Comparison of ENCODE assay signal across 8 mouse cellular contexts in the genomic region with DNA sequence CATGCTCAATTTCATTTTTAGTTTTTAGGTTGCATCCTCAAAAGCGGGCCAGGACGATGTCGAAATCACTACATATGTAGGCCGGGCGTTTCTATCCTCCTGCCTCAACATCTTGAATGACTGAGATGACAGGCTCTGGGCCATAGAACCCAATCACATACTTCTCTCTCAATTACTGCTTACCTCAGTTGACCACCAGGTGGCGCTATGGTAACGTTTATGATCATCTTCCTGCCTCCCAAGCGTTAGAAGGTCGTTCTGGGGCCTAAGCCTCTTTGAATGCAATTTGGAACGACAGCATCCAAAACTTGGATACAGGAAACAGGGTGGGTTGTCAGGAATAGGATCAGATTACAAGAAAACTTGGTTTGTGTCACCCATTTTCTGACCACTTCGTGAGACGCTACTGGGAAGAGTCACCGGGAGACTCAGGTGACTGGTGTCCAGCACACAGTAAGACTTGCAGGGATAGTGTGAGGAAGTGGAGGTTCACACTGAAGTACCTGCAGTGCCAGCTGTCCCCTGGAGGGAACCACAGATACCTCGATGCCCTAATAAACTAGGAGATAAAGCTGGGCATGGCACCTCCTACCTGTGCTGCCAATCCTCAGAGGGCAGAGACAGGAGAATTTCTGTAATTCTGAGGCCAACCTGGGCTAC. TPM values are rescaled to one million over a fixed set of nuclear protein-coding genes. Genes with fewer than 3 reads are reported as not detected.
A peak's percentile ranks its signal among the peaks of the same experiment; 100 is the strongest.
DNase-seq lines count a peak whose midpoint lies in the region; ATAC-seq and TF ChIP-seq lines count a peak whose summit lies in the region.

No protein-coding gene starts in this region.

- H3K4me1 ChIP-seq in forebrain, embryonic 15.5 days: peaks cover 31% of the 10 kb centered on the region
- no peaks in the 10 kb centered on the region for H3K4me1 ChIP-seq in lung, postnatal 0 days (ENCODE audit: insufficient read depth, low read depth, low read length)

- H3K27me3 ChIP-seq in forebrain, embryonic 15.5 days: no peaks in the 10 kb centered on the region
- no peaks in the 10 kb centered on the region for H3K27me3 ChIP-seq in lung, postnatal 0 days (replicated peaks; ENCODE audit: insufficient read depth, low read length)

- no peak overlapping the region for H3K4me3 ChIP-seq in forebrain, embryonic 15.5 days
- H3K4me3 ChIP-seq in lung, postnatal 0 days (ENCODE audit: low read depth, low read length): no peak overlapping the region

- peak; percentile 95 for DNase-seq in NIH3T3 (ENCODE audit: low read depth)
- DNase-seq in cerebellum, adult 11 months: peak; percentile 88
- peak; percentile 87 to 95 for DNase-seq in layer of hippocampus, adult 8-10 months (ENCODE audit: low spot score in 2 of 2)
- peak; percentile 85 for DNase-seq in lung, postnatal 0 days (ENCODE audit: low spot score)
- peak; percentile 98 for DNase-seq in retina, embryonic 14.5 days (ENCODE audit: low spot score)
- peak; percentile 60 to 84 for DNase-seq in urinary bladder, postnatal 4 days (ENCODE audit: low spot score in 2 of 2)

- no peak overlapping the region for H3K4me2 ChIP-seq in forebrain, embryonic 15.5 days (replicated peaks)
- no peak overlapping the region for H3K4me2 ChIP-seq in lung, postnatal 0 days (replicated peaks; ENCODE audit: low read depth, low read length)

- H3K36me3 ChIP-seq in forebrain, embryonic 15.5 days: no peaks in the 10 kb centered on the region
- H3K36me3 ChIP-seq in lung, postnatal 0 days (ENCODE audit: insufficient read depth, low read length): no peaks in the 10 kb centered on the region

- peak; percentile 70 for ATAC-seq in forebrain, embryonic 15.5 days (replicated peaks)
- ATAC-seq in hematopoietic stem cell, adult 5-6 weeks (replicated peaks in 1 of 2; ENCODE audit: insufficient read depth in 1 of 2, low FRiP score in 2 of 2, low TSS enrichment in 1 of 2, low read depth in 1 of 2, poor library complexity in 2 of 2, severe bottlenecking in 2 of 2): peak; percentile 78 to 80
- peak; percentile 74 for ATAC-seq in lung, postnatal 0 days

- peak; percentile 94 for TF ChIP-seq CTCF in lung, postnatal 0 days (IDR thresholded peaks at IDR 0.05)

- peak overlapping the region; percentile 77 for H3K27ac ChIP-seq in forebrain, embryonic 15.5 days (replicated peaks)
- no peak overlapping the region for H3K27ac ChIP-seq in lung, postnatal 0 days (ENCODE audit: low read length)

- no peak overlapping the region for H3K9ac ChIP-seq in forebrain, embryonic 15.5 days (replicated peaks)
- no peak overlapping the region for H3K9ac ChIP-seq in lung, postnatal 0 days (replicated peaks; ENCODE audit: low read depth)

- no peaks in the 10 kb centered on the region for H3K9me3 ChIP-seq in forebrain, embryonic 15.5 days
- no peaks in the 10 kb centered on the region for H3K9me3 ChIP-seq in lung, postnatal 0 days (ENCODE audit: low read length)

- TF ChIP-seq EP300 in lung, postnatal 0 days (IDR thresholded peaks at IDR 0.05): no peak

- 17% methylated on average over 14 of the region's 14 CpGs for WGBS in forebrain, embryonic 15.5 days
- 18% methylated on average over 14 of the region's 14 CpGs for WGBS in lung, postnatal 0 days

RNA-seq across cellular contexts. Expression of a gene that starts 8.2 kb away (rescaled TPM):
- polyA plus RNA-seq in forebrain, embryonic 15.5 days (2015; fragmentation: Nextera tagmentation; extraction: Ambion mirVana): 291 and 305 TPM in 2 replicates
- total RNA-seq in hematopoietic stem cell, adult 5-6 weeks (2017): 391 and 520 TPM in 2 replicates
- total RNA-seq in layer of hippocampus, adult 8-10 months (2022): 1,000 to 10,000 TPM; 1,722 to 2,104 (median 1,900) TPM
- polyA plus RNA-seq in lung, postnatal 0 days (2015; fragmentation: Nextera tagmentation; extraction: Ambion mirVana): 61.7 and 63.6 TPM in 2 replicates

RNA-seq across cellular contexts. Expression of a gene that starts 12.4 kb away (rescaled TPM):
- polyA plus RNA-seq in forebrain, embryonic 15.5 days (2015; fragmentation: Nextera tagmentation; extraction: Ambion mirVana): 87.4 and 102 TPM in 2 replicates
- 0.25 TPM in 1 of 2 replicates, not detected in the other for total RNA-seq in hematopoietic stem cell, adult 5-6 weeks (2017)
- 100 to 1,000 TPM; 311 to 360 (median 338) TPM for total RNA-seq in layer of hippocampus, adult 8-10 months (2022)
- polyA plus RNA-seq in lung, postnatal 0 days (2015; fragmentation: Nextera tagmentation; extraction: Ambion mirVana): 1.9 and 2.0 TPM in 2 replicates

RNA-seq across cellular contexts. Expression of a gene that starts 25.8 kb away (rescaled TPM):
- 0.13 and 0.29 TPM in 2 replicates for polyA plus RNA-seq in forebrain, embryonic 15.5 days (2015; fragmentation: Nextera tagmentation; extraction: Ambion mirVana)
- 1.3 and 3.7 TPM in 2 replicates for total RNA-seq in hematopoietic stem cell, adult 5-6 weeks (2017)
- total RNA-seq in layer of hippocampus, adult 8-10 months (2022): not detected
- polyA plus RNA-seq in lung, postnatal 0 days (2015; fragmentation: Nextera tagmentation; extraction: Ambion mirVana): 2.0 and 2.4 TPM in 2 replicates

RNA-seq across cellular contexts. Expression of a gene that starts 27.4 kb away (rescaled TPM):
- polyA plus RNA-seq in forebrain, embryonic 15.5 days (2015; fragmentation: Nextera tagmentation; extraction: Ambion mirVana): 47.9 and 53.1 TPM in 2 replicates
- not detected in 2 replicates for total RNA-seq in hematopoietic stem cell, adult 5-6 weeks (2017)
- total RNA-seq in layer of hippocampus, adult 8-10 months (2022): 100 to 1,000 TPM in 2 of 4 experiments, 10 to 100 TPM in 2; 93.0 to 128 (median 106) TPM
- 0.04 TPM in 1 of 2 replicates, not detected in the other for polyA plus RNA-seq in lung, postnatal 0 days (2015; fragmentation: Nextera tagmentation; extraction: Ambion mirVana)

RNA-seq across cellular contexts. Expression of a gene that starts 40.5 kb away (rescaled TPM):
- 4.4 TPM in 2 replicates for polyA plus RNA-seq in forebrain, embryonic 15.5 days (2015; fragmentation: Nextera tagmentation; extraction: Ambion mirVana)
- 0.25 TPM in 1 of 2 replicates, not detected in the other for total RNA-seq in hematopoietic stem cell, adult 5-6 weeks (2017)
- total RNA-seq in layer of hippocampus, adult 8-10 months (2022): 1 to 10 TPM; 1.3 to 3.4 (median 2.5) TPM
- polyA plus RNA-seq in lung, postnatal 0 days (2015; fragmentation: Nextera tagmentation; extraction: Ambion mirVana): 5.2 and 6.6 TPM in 2 replicates

Comparison
In these comparisons a context has a peak if more than half of its experiments do, and no peak if none do; other contexts are left out.
1. RNA of a gene that starts 12.4 kb away (total RNA-seq): 311 to 360 TPM in layer of hippocampus, adult 8-10 months; 0.25 TPM in hematopoietic stem cell, adult 5-6 weeks; every median in the first group is over 100 times any median in the second.
2. Peak in every context shown above with its lines, with median percentiles within 50 percentile points of each other: DNase-seq and ATAC-seq.